Comparison of ENCODE assay signal across 10 mouse cellular contexts in the genomic region with DNA sequence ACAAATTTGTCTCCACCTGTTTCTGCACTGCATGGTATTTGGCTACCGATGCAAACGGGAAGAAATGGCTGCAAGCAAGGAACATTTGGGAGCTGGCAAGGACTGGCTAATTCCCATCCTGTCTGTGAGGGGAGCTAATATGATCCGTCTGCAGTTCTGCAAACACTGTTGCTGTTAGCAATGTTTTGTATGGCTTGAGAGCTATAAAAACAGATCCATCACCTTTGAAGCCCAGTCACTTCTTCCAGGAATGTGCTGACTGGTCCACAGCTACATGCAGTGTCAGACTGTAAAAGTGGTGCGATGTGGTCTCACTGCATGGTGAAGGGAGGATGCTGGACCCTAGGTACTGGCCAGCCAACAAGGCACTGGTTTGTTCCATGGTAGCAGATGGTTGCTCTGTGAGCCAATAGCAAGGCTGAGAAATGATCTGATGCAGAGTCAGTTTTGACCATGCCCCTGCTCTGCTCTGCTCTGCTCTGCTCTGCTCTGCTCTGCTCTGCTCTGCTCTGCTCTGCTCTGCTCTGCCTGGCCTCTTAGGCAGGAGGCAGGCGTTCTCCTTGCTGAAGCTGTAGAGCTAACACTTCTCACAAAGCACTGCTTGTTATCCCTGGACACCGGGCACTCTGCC. TPM values are rescaled to one million over a fixed set of nuclear protein-coding genes. Genes with fewer than 3 reads are reported as not detected.
DNase-seq lines count a peak whose midpoint lies in the region; ATAC-seq and TF ChIP-seq lines count a peak whose summit lies in the region.
"Had no signal": no experiment of that assay in that cellular context is flagged by ENCODE, and none has a peak within 500 bp of the region (broad histone marks: within the 10 kb centered on the region; RNA-seq: fewer than 3 reads in every experiment).

No protein-coding gene starts in this region.

- DNase-seq in hindbrain, embryonic 11.5 days (ENCODE audit: low spot score), result no peak
- DNase-seq in brain, embryonic 14.5 days (ENCODE audit: low read depth), result peak; percentile 52
- DNase-seq in cerebellum, postnatal 14 days, result peak; percentile 66 to 81
- peak; percentile 33 to 35 for DNase-seq in layer of hippocampus, postnatal 36 days
- DNase-seq in adrenal gland, postnatal 10 days, result no peak
- no peak for DNase-seq in spleen, postnatal 4 days (ENCODE audit: low spot score in 2 of 2)
- DNase-seq in gastrocnemius, postnatal 4 days (ENCODE audit: low spot score in 2 of 2), result no peak
- DNase-seq: adrenal gland, adult 2 months had no signal

- 51% methylated on average over 6 of the region's 6 CpGs for WGBS in hindbrain, embryonic 15.5 days
- WGBS in hindbrain, embryonic 11.5 days, result 66% methylated on average over 6 of the region's 6 CpGs

- H3K4me1 ChIP-seq in hindbrain, embryonic 15.5 days (replicated peaks), result 0 out of 2 replicates have a peak, but pooled peaks cover 13% of the 10 kb centered on the region
- no peaks in the 10 kb centered on the region for H3K4me1 ChIP-seq in hindbrain, embryonic 11.5 days (replicated peaks; ENCODE audit: control insufficient read depth, insufficient read depth, low read length)

- no peaks in the 10 kb centered on the region for H3K36me3 ChIP-seq in hindbrain, embryonic 15.5 days
- no peaks in the 10 kb centered on the region for H3K36me3 ChIP-seq in hindbrain, embryonic 11.5 days (ENCODE audit: control insufficient read depth, insufficient read depth, low read length)

- no peak overlapping the region for H3K4me3 ChIP-seq in hindbrain, embryonic 15.5 days
- H3K4me3 ChIP-seq in hindbrain, embryonic 11.5 days (ENCODE audit: low read depth, low read length), result no peak overlapping the region
- H3K4me3 ChIP-seq: erythroblast, embryonic 14.5 days had no signal

- no peaks in the 10 kb centered on the region for H3K27me3 ChIP-seq in hindbrain, embryonic 15.5 days
- H3K27me3 ChIP-seq in hindbrain, embryonic 11.5 days (ENCODE audit: control insufficient read depth, insufficient read depth, low read length), result no peaks in the 10 kb centered on the region

- H3K9ac ChIP-seq in hindbrain, embryonic 15.5 days, result no peak overlapping the region
- no peak overlapping the region for H3K9ac ChIP-seq in hindbrain, embryonic 11.5 days (ENCODE audit: low read depth, low read length)

- ATAC-seq in hindbrain, embryonic 15.5 days (ENCODE audit: low FRiP score, low read depth), result peak; percentile 86
- no peak for ATAC-seq in hindbrain, embryonic 11.5 days (ENCODE audit: low FRiP score)

- no peak for TF ChIP-seq CTCF in brain, embryonic 14.5 days (IDR thresholded peaks at IDR 0.05; ENCODE audit: borderline replicate concordance, extremely low read depth, insufficient read depth, insufficient read length)

- no peaks in the 10 kb centered on the region for H3K9me3 ChIP-seq in hindbrain, embryonic 15.5 days
- H3K9me3 ChIP-seq in hindbrain, embryonic 11.5 days (ENCODE audit: control insufficient read depth, low read length), result no peaks in the 10 kb centered on the region

- no peak overlapping the region for H3K4me2 ChIP-seq in hindbrain, embryonic 15.5 days
- H3K4me2 ChIP-seq in hindbrain, embryonic 11.5 days (replicated peaks; ENCODE audit: low read depth, low read length), result no peak overlapping the region

- no peak for TF ChIP-seq POLR2A in brain, embryonic 14.5 days (IDR thresholded peaks at IDR 0.05; ENCODE audit: borderline replicate concordance, extremely low read depth, insufficient read depth, insufficient read length, poor library complexity, severe bottlenecking)

- H3K27ac ChIP-seq in hindbrain, embryonic 15.5 days (replicated peaks), result peak overlapping the region; percentile 31
- H3K27ac ChIP-seq in hindbrain, embryonic 11.5 days (ENCODE audit: low read depth, low read length), result no peak overlapping the region

RNA-seq across cellular contexts. Expression of a gene that starts 5.9 kb away (rescaled TPM):
- 5.9 and 6.0 TPM in 2 replicates for polyA plus RNA-seq in hindbrain, embryonic 15.5 days (2015; fragmentation: Nextera tagmentation; extraction: Ambion mirVana)
- polyA plus RNA-seq in hindbrain, embryonic 11.5 days (2014; fragmentation: Nextera tagmentation; extraction: Ambion mirVana), result 8.0 and 10.3 TPM in 2 replicates
- polyA plus RNA-seq in brain, embryonic 14.5 days (2012; rRNA removed), result 6.0 and 11.8 TPM in 2 replicates
- 10 to 100 TPM in 1 of 2 experiments, 1 to 10 TPM in 1; 7.5 to 11.1 TPM for total RNA-seq in layer of hippocampus, postnatal 36 days (2021)
- 1 to 10 TPM; 4.4 to 5.5 TPM for total RNA-seq in adrenal gland, postnatal 10 days (2021)
- total RNA-seq in gastrocnemius, postnatal 4 days (2021), result 1 to 10 TPM; 4.0 to 4.6 TPM
- polyA plus RNA-seq: adrenal gland, adult 2 months had no signal

Comparison
In these comparisons a context has a peak if more than half of its experiments do, and no peak if none do; other contexts are left out.
1. DNase-seq: peak in brain, embryonic 14.5 days (single experiment), cerebellum, postnatal 14 days (2 of 2) and layer of hippocampus, postnatal 36 days (2 of 2); none in hindbrain, embryonic 11.5 days (single experiment), adrenal gland, postnatal 10 days (single experiment), spleen, postnatal 4 days (0 of 2) and gastrocnemius, postnatal 4 days (0 of 2).